Mouse (Mus musculus) embryonic facial prominence, embryonic 10.5 days (tissue): ENCODE data around the gene Cryba2. TPM values are rescaled to one million over a fixed set of nuclear protein-coding genes. Genes with fewer than 3 reads are reported as not detected.
A peak's percentile ranks its signal among the peaks of the same experiment; 100 is the strongest.

Experiments
- DNase-seq: peaks from one replicate; pipeline ENCODE4 v3.0.0-alpha.2; 2017; ENCODE audit warnings: low spot score
- H3K27ac ChIP-seq: fragments of 300-500 bp; sonication (generic); replicated peaks from 2 replicates; pipeline ENCODE4 v1.5.1; 2016; ENCODE audit warnings: mild to moderate bottlenecking
- H3K27me3 ChIP-seq: fragments of 300-500 bp; sonication (generic); replicated peaks from 2 replicates; pipeline ENCODE4 v1.6.1; 2016; ENCODE audit warnings: low read depth, mild to moderate bottlenecking; ENCODE audit not compliant: poor library complexity, severe bottlenecking
- H3K36me3 ChIP-seq: fragments of 300-500 bp; sonication (generic); replicated peaks from 2 replicates; pipeline ENCODE4 v1.6.1; 2016; ENCODE audit warnings: mild to moderate bottlenecking, moderate library complexity
- H3K4me1 ChIP-seq: fragments of 300-500 bp; sonication (generic); 2 replicates; pipeline ENCODE4 v1.6.1; 2016
- H3K4me3 ChIP-seq: fragments of 300-500 bp; sonication (generic); 2 replicates; pipeline ENCODE4 v1.5.1; 2016; ENCODE audit warnings: mild to moderate bottlenecking, moderate library complexity
- H3K9me3 ChIP-seq: fragments of 300-500 bp; sonication (generic); 2 replicates; pipeline ENCODE4 v1.6.1; 2016; ENCODE audit warnings: mild to moderate bottlenecking
- WGBS: fragments of 180-500 bp; shearing (Covaris S2); methylation state at CpG from one replicate; pipeline ENCODE4 v1.1.7; 2016; 5-methylcytosine and 5-hydroxymethylcytosine counted together
- polyA plus RNA-seq: library from polyadenylated mRNA; unstranded; fragments of >200 nt; fragmentation: Nextera tagmentation; extraction: Ambion mirVana; gene quantifications from 2 replicates; pipeline ENCODE4 v1.2.1, GENCODE M21; 2016

Gene Cryba2
- not detected in 2 replicates for polyA plus RNA-seq

DNA sequence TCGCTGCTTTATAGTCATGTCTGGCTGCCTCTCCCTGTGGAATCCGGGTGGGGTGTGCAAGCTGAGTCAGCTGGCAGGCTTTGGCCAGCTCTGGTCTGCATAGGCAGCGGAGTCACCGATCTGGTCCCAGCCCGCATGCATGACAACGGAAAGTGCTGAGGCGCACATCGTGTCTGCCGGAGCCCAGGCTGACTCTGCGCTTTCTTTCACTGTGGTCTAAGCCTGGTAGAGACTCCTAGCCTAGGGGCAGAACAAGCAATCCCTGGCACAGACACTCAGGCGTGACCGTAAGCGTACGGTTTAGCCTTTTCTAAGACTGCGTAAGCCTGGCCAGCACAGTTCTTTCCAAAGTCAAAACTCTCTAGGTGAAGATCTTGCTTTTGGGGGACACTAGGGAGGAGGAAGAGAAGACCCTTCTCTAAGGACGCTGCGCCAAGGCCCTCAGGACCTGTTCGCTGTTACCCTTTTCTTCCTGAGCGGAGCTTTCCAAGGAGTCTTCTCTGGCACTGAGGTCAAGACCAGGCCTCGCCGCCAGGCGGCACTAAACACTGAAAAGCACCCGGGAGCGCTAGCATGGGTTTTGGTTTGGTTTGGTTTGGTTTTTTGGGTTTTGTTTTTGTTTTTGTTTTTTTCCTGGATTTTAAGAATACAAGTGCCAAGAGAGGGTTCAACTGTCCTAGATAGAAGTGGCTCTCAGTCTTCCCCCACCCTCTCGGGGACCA lies at the start of gene Cryba2:
TSS of gene Cryba2 (minus strand) at position 10 of the 722 bp plus-strand sequence.
- no peaks in the 10 kb centered on the region for H3K36me3 ChIP-seq
- H3K27me3 ChIP-seq, result peaks cover 100% of the 10 kb centered on the region
- peak; percentile 73 for DNase-seq
- H3K9me3 ChIP-seq, result no peaks in the 10 kb centered on the region
- peaks cover 22% of the 10 kb centered on the region for H3K4me1 ChIP-seq
- WGBS, result 4% methylated on average over 25 of the region's 25 CpGs
- H3K27ac ChIP-seq, result no peak within 1 kb of the TSS
- peak within 1 kb of the TSS; percentile 23; the same call in 1 of the 2 replicates for H3K4me3 ChIP-seq

DNA sequence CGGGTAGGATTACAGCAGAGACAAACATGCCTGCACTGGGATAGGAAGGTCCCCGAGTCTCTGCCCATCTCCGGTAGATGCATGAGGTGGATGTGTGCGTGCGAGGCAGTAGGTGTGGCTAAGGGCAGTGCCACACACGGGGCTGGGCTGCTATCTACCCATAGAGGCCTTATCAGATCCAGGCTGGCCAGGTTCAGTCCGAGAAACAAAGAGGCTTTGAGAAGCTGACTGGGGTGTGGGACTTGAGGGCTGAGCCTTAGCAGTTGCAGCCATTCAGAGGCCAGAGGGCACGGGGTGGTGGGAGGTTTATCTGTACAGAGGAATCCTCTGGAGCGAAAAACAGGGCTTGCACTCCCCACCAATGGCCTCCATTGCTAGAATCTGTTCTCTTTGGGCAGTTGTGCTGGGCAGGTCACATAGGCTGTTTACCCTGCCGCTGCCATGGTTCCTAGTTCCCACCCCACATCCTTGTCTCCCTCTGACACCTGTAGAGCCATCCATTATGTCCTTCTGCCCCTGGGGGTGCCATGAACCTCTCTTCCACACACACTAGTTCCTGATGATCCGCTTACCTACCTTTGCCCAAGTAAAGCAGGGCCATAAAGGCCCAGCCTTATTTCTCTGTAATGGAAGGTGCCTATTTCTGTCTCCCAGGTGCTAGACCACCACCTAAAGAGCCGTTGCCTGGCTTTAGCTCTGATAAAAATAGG lies 48.9 kb upstream of the Cryba2 start:
- no peaks in the 10 kb centered on the region for H3K36me3 ChIP-seq
- H3K9me3 ChIP-seq, result no peaks in the 10 kb centered on the region
- 54% methylated on average over 12 of the region's 12 CpGs for WGBS
- H3K27ac ChIP-seq, result no peak overlapping the region
- H3K4me3 ChIP-seq, result no peak overlapping the region
- no peaks in the 10 kb centered on the region for H3K4me1 ChIP-seq
- H3K27me3 ChIP-seq, result peaks cover 64% of the 10 kb centered on the region
- DNase-seq, result no peak

DNA sequence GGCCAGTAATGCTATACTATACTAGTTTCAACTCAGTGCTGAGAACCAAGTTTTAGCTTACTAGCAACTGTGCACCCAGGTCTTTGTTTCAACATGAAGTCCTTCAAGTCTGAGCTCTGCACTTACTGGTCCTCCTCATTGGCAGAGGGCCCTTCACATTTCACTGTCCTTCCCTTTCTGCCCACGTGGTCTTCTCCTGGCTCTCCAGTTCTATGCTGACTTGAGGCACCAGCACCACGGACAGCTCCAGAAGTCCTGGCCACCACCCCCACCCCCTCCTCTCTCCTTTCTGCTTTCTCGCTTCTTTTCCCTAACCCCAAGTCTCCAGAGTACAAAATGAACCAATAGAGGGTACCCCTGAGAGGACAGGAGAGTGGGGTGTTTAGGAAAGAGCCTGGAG lies 46.8 kb upstream of the Cryba2 start:
- H3K27me3 ChIP-seq, result peaks cover 60% of the 10 kb centered on the region
- no peak overlapping the region for H3K4me3 ChIP-seq
- H3K27ac ChIP-seq, result no peak overlapping the region
- 9% methylated on average over 3 of the region's 3 CpGs for WGBS
- H3K36me3 ChIP-seq, result no peaks in the 10 kb centered on the region
- no peaks in the 10 kb centered on the region for H3K4me1 ChIP-seq
- DNase-seq, result peak; percentile 52
- no peaks in the 10 kb centered on the region for H3K9me3 ChIP-seq

GRCm38 (mm10) chr1:74936221-74936830 lies 43.4 kb upstream of the Cryba2 start:
- Histone ChIP-seq H3K9me3 (no peaks in the 10 kb centered on the region), H3K4me3 (no peak overlapping the region), H3K27ac (no peak overlapping the region), H3K4me1 (no peaks in the 10 kb centered on the region), H3K36me3 (no peaks in the 10 kb centered on the region), H3K27me3 (peaks cover 62% of the 10 kb centered on the region)
- DNase-seq, result no peak
- 42% methylated on average over 12 of the region's 12 CpGs for WGBS

- H3K9me3 ChIP-seq, result no peaks in the 10 kb centered on the region
- no peaks in the 10 kb centered on the region for H3K36me3 ChIP-seq
- peak within 1 kb of the TSS; percentile 43 for H3K4me3 ChIP-seq
- no peak within 1 kb of the TSS for H3K27ac ChIP-seq
- 2% methylated on average over 18 of the region's 18 CpGs for WGBS
- H3K27me3 ChIP-seq, result peaks cover 56% of the 10 kb centered on the region
- no peaks in the 10 kb centered on the region for H3K4me1 ChIP-seq
- DNase-seq, result peak; percentile 52
These were observed 42.5 kb upstream of the Cryba2 start, which contains the start of gene Cfap65 for GRCm38 (mm10) chr1:74935402-74935801. Cfap65 (minus strand) TSS chr1:74935599.

DNA sequence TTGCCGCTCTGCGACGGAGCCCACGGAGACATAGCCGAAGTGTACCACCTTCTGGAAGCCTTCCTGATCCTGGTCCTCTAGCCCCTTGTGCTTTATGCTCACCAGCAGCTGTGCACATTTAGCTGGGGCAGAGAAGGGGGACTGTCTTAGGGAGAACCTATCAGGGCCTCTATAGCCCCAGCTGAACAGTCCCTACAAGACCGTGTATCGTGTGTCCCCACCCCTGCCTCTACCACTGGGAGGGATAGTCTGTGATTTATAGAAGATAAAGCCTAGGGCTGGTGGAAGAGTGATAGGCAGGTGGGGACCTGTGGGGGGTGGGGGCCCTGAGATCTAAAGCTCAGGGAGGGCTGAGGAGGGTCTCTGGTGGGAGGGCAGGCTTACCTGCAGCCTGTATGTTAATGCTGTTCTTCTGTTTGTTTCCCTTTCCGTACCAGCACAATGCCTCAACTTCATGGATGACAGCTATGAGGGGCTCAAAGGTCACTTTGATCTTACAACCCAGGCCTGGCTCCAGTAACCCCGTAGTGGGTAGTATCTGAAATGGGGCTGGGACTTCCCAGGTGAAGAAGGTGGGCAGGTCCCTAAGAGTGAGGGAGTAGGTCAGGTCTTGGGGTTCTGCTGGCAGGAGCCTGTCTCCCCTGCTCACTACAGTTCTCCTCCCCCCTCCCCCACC lies 34.8 kb upstream of the Cryba2 start:
- no peak for DNase-seq
- WGBS, result 84% methylated on average over 9 of the region's 9 CpGs
- no peaks in the 10 kb centered on the region for H3K4me1 ChIP-seq
- no peaks in the 10 kb centered on the region for H3K9me3 ChIP-seq
- H3K36me3 ChIP-seq, result no peaks in the 10 kb centered on the region
- peaks cover 59% of the 10 kb centered on the region for H3K27me3 ChIP-seq
- H3K27ac ChIP-seq, result no peak overlapping the region
- H3K4me3 ChIP-seq, result no peak overlapping the region

- 42% methylated on average over 6 of the region's 6 CpGs for WGBS
- H3K4me1 ChIP-seq, result no peaks in the 10 kb centered on the region
- peaks cover 51% of the 10 kb centered on the region for H3K27me3 ChIP-seq
- H3K27ac ChIP-seq, result no peak overlapping the region
- H3K4me3 ChIP-seq, result no peak overlapping the region
- H3K9me3 ChIP-seq, result no peaks in the 10 kb centered on the region
- no peaks in the 10 kb centered on the region for H3K36me3 ChIP-seq
- peak; percentile 42 for DNase-seq
These were observed 33.8 kb upstream of the Cryba2 start for GRCm38 (mm10) chr1:74926721-74927120.

DNA sequence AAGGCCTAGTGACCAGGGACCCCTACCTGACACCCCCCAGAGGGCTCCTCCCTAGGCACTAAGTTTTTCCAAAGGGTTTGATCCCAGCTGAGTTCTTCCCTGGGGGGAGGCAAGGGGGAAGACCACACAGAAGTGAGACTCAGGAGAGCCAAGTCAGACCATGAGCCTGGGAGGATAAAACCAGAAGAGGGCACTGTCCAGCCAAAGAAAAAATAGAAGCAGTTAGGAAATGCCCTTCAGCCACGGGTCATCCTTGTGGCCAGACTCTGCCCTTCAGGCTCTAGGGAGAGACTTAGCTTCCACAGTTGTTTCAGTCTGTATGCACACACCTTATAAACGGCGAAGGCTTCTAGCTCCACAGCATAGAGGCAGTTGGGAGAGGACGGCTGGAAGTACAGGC lies 31.5 kb upstream of the Cryba2 start:
- 64% methylated on average over 4 of the region's 4 CpGs for WGBS
- no peaks in the 10 kb centered on the region for H3K36me3 ChIP-seq
- no peak for DNase-seq
- H3K27ac ChIP-seq, result no peak overlapping the region
- no peak overlapping the region for H3K4me3 ChIP-seq
- peaks cover 51% of the 10 kb centered on the region for H3K27me3 ChIP-seq
- H3K4me1 ChIP-seq, result no peaks in the 10 kb centered on the region
- H3K9me3 ChIP-seq, result no peaks in the 10 kb centered on the region

DNA sequence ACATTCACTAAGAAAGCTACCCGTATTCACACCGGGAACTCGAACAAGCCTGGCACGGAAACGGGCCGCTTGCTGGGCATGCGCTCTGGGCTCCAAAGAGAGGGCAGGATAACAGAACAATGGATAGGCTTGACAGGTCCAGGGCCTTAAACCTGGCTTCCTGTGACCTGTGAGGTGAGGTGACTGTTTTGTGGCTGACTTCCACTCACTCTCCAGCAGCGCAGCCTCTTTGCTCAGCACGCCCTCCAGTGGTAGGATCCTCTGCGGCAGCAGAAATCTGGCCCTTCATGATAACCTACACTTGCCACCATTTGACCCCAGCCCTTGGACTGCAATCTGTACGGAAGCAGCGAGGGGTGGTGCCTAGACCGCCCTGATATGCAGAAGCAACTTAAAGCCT lies 22.8 kb upstream of the Cryba2 start:
- DNase-seq, result peak; percentile 36
- peaks cover 41% of the 10 kb centered on the region for H3K27me3 ChIP-seq
- WGBS, result 27% methylated on average over 13 of the region's 13 CpGs

DNA sequence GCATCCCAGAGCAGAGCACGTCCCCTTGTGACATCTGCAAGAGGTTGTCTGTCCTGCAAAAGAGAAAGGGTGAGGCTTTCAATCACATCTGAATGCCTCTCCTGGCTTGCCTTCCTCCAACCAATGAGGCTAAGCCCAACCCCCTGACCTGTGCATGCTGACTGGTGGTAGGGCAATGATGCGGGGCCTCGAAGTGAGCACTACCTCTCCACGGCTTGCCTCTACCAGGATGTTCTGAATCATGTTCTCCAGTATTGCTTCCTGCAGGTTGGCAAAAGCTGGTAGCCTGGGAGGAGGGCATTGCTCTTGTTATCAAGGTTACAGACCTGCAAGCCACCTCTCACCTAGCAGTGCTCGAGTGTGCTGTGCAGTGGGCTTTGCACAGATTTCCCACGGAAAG lies 9.2 kb upstream of the Cryba2 start:
- no peak overlapping the region for H3K27ac ChIP-seq
- no peak for DNase-seq
- H3K4me1 ChIP-seq, result peaks cover 39% of the 10 kb centered on the region
- H3K36me3 ChIP-seq, result no peaks in the 10 kb centered on the region
- peaks cover 95% of the 10 kb centered on the region for H3K27me3 ChIP-seq
- no peak overlapping the region for H3K4me3 ChIP-seq
- WGBS, result 20% methylated on average over 6 of the region's 6 CpGs
- H3K9me3 ChIP-seq, result no peaks in the 10 kb centered on the region

More for the DNA sequence above, 22.8 kb upstream of the Cryba2 start:
- Histone ChIP-seq H3K9me3 (no peaks in the 10 kb centered on the region), H3K27ac (no peak overlapping the region), H3K4me3 (no peak overlapping the region), H3K4me1 (no peaks in the 10 kb centered on the region), H3K36me3 (no peaks in the 10 kb centered on the region)

DNA sequence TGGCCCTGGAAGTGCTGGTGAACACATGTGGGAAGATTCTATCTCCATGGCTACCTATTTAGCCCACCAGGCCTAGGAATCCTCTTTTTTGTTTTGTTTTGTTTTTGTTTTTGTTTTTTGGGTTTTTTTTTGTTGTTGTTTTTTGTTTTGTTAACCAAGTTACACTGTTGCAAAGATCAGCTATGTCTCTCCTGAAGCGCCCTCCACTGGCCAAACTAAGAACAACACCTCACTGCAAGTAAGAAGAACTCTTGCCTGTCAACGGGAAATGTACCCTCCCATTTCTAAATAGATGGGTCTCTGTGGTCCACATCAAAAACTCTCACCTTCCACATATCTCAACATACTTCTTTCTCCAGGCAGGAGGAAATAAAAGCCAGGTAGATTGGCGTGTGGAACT lies 8.7 kb upstream of the Cryba2 start:
- no peak overlapping the region for H3K27ac ChIP-seq
- no peaks in the 10 kb centered on the region for H3K36me3 ChIP-seq
- H3K9me3 ChIP-seq, result no peaks in the 10 kb centered on the region
- peaks cover 40% of the 10 kb centered on the region for H3K4me1 ChIP-seq
- DNase-seq, result peak; percentile 70
- WGBS, result 8% methylated on average over 3 of the region's 3 CpGs
- no peak overlapping the region for H3K4me3 ChIP-seq
- H3K27me3 ChIP-seq, result peaks cover 96% of the 10 kb centered on the region
